Mouse (Mus musculus) forebrain, embryonic 12.5 days (tissue): Measurements from ENCODE around the gene Ptpn5. TPM values are rescaled to one million over a fixed set of nuclear protein-coding genes. Genes with fewer than 3 reads are reported as not detected.

Source experiments
- microRNA-seq: library from miRNA; unstranded; fragments of <30 nt; microRNA quantifications from one replicate; pipeline ENCODE4, GENCODE M21; 2017
- polyA plus RNA-seq: library from polyadenylated mRNA; unstranded; fragments of >200 nt; fragmentation: Nextera tagmentation; extraction: Ambion mirVana; gene quantifications from 2 replicates; pipeline ENCODE4 v1.2.1, GENCODE M21; 2016

The Ptpn5 gene
- polyA plus RNA-seq, 1 experiment from 2014 or later = 30.6 TPM

Small RNAs within 50 kb of the gene (microRNA-seq; reads per million reads assigned to microRNA genes)
- not detected for gene Mir7056

Other genes with a start within 250 kb of the Ptpn5 start
- 344 and 355 TPM in 2 replicates for gene Tsg101, start 213.7 kb downstream of the Ptpn5 start, polyA plus RNA-seq
- gene Uevld, start 175.2 kb downstream of the Ptpn5 start, polyA plus RNA-seq = 13.2 and 13.8 TPM in 2 replicates
- gene Gm9999, start 150.1 kb downstream of the Ptpn5 start, polyA plus RNA-seq = not detected in 2 replicates
- gene Spty2d1, start 125.3 kb downstream of the Ptpn5 start, polyA plus RNA-seq = 12.3 and 13.5 TPM in 2 replicates
- gene Tmem86a, start 83.1 kb downstream of the Ptpn5 start, polyA plus RNA-seq = 13.9 and 15.2 TPM in 2 replicates
- not detected in 2 replicates for gene Mrgpra6, start 71.2 kb upstream of the Ptpn5 start, polyA plus RNA-seq
- not detected in 2 replicates for gene Mrgpra9, start 119.2 kb upstream of the Ptpn5 start, polyA plus RNA-seq
- not detected in 2 replicates for gene Mrgpra1, start 220.6 kb upstream of the Ptpn5 start, polyA plus RNA-seq